Mouse (Mus musculus): Measurements from ENCODE around the gene Cebpa.

DNA sequence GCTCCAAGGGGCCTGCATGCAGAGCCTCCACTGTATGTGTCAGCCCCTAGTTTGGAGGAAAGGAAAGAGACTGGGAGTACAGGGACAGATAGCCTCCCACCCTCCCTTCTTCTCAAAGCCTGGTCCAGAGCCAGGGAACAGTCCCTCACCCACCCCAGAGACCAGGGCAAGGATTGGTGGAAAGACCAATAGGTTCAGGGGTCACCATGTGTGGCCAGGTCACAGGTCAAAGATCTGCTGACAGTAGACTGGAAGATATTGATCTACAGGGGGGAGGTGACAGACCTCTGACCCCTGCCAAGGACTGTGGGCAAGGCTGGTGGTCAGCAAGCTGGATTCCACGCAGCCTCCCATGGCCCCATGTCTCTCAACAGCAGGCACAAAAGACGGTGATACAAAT lies 48.8 kb downstream of the Cebpa start:
- no peak for TF ChIP-seq CTCF (IDR thresholded peaks at IDR 0.05; ENCODE audit: low read depth, low read length)
- TF ChIP-seq GATA1 (IDR thresholded peaks at IDR 0.05; ENCODE audit: borderline replicate concordance, low read length), result no peak
- no peak for TF ChIP-seq POLR2AphosphoS5 (IDR thresholded peaks at IDR 0.05; ENCODE audit: insufficient replicate concordance, low read depth, low read length)
- TF ChIP-seq TAL1 (conservative IDR thresholded peaks at IDR 0.05; ENCODE audit: low read depth, low read length), result no peak
- TF ChIP-seq GATA2 (IDR thresholded peaks at IDR 0.05; ENCODE audit: borderline replicate concordance, low read depth, low read length), result no peak

All from G1E (cell line).